Mouse (Mus musculus): Measurements from ENCODE around the gene Polr1d. TPM values are rescaled to one million over a fixed set of nuclear protein-coding genes. Genes with fewer than 3 reads are reported as not detected.

Polr1d gene
- polyA plus RNA-seq, 1 experiment from 2014 or later, result 68.0 TPM

DNA sequence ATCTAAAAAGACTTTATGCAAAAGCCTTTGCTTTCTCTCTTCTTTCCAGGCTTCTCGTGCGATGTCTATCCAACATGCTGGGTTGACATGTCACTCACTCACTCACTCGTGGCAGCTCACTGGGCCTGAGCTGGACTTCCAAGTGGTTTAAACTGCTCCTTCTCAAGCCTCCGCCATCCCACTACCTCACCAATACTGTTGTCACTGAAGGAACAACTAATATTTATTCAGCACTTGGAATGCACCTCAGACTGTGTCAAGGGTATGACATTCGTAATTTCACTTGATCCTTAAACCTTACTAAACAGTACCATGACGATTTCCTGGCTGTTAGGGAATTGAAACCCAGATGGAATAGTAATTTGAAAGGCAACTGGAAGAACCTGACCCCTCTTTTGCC, 3.0 kb upstream of the Polr1d start:
- no peak overlapping the region for H3K27ac ChIP-seq (replicated peaks)
- no peaks in the 10 kb centered on the region for H3K9me3 ChIP-seq (replicated peaks)
- H3K27me3 ChIP-seq, result no peaks in the 10 kb centered on the region
- no peak overlapping the region for H3K9ac ChIP-seq
- H3K4me2 ChIP-seq, result no peak overlapping the region
- no peak overlapping the region for H3K4me3 ChIP-seq (replicated peaks)
- ATAC-seq (ENCODE audit: insufficient read depth), result no peak
- H3K36me3 ChIP-seq (replicated peaks), result peaks cover 3% of the 10 kb centered on the region
- peaks cover 63% of the 10 kb centered on the region for H3K4me1 ChIP-seq (replicated peaks)
- WGBS (ENCODE audit: insufficient replicate concordance), result 66% methylated on average over 6 of the region's 6 CpGs

DNA sequence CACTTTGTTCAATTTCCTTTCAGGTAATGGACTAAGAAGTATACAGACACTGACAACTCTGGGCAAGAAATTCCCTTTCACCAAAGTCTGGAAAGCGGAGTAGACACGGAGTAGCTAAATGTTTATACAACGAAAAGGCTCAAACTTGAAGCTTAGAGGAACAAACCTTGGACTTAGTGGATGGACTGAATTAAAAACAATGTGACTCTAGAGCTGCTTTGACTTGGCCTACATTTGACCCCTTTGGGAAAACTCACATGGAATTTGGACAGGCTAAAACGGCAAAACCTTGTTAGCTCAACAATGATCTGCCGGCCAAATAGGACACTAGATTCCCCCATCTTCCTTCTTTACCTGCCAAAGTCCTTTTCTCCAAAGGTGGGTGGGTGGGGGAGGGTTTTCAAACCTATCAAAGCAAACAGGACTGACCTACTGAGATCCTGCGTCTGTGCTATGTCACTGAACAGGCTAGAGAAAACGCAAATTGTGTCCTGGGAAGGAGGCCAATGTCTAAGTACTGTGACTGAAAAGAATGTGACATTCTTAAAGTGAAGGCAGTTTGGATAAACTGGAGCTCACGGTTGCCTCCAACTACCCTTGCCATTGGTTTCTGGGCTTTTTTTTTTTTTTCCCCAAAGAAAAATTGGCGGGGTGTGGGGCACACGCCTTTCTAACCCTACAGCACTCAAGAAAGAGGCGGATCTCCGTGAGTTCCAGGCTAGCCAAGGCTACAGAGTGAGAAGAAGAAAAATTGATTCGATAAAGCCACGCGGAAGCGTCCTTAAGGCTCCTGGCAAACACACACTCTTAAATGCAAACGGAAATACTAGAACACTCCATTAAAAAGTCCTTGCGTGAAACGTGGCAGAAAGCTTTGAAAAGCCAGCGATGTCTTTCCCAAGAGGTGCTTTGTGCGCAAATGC, 1.5 kb upstream of the Polr1d start:
- Histone ChIP-seq H3K27ac (replicated peaks) (peak overlapping the region; percentile 86), H3K4me3 (replicated peaks) (peak overlapping the region; percentile 83), H3K4me2 (peak overlapping the region; percentile 97), H3K36me3 (replicated peaks) (peaks cover 14% of the 10 kb centered on the region), H3K9ac (peak overlapping the region; percentile 79), H3K27me3 (no peaks in the 10 kb centered on the region), H3K9me3 (replicated peaks) (no peaks in the 10 kb centered on the region), H3K4me1 (replicated peaks) (peaks cover 65% of the 10 kb centered on the region)
- ATAC-seq (ENCODE audit: insufficient read depth), result no peak
- 18% methylated on average over 21 of the region's 21 CpGs for WGBS (ENCODE audit: insufficient replicate concordance)

DNA sequence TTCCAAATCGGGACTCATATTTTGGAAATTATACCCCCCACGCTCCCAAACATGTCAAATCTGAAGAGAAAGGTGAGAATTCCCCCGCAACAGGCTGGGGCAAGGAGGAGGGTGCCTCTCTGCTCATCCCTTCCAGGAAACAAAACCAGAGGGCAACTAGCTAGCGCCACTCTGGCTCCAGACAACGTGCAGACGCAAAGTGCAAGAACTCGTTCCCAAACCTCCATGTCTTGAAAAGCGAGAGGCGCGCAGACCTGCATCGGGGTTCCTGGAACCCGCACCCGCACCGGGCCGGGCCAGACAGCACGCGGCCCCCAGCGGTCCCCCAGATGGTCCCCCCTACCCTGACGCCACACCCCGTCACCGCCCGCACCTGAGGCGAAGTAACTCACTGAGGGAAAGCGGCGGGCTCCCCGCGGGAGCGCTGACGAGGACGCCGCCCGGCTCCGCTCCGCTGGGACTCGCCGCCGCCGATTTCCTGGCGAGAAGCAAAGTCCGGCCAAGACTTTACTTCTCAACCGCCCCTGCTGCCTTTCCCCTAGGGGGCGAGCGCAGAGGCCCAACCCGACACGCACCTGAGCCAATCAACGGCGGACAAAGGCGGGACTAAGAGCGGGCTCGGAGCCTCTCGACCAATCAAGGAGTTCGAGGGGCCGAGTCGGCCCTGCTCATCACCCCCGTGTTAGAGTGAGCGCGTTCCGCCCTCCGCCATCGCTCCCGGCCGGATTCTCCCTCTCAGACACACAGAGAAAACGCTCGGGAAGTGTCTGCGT, 638 bp upstream of the Polr1d start, which contains the start of gene Lnx2:
TSS of gene Lnx2 (minus strand) at position 561 of the 773 bp plus-strand sequence.
- WGBS (ENCODE audit: insufficient replicate concordance), result under 1% methylated on average over 65 of the region's 65 CpGs
- Histone ChIP-seq H3K9ac (peak within 1 kb of the TSS; percentile 80), H3K4me3 (replicated peaks) (peak within 1 kb of the TSS; percentile 83), H3K4me1 (replicated peaks) (peaks cover 59% of the 10 kb centered on the region), H3K27me3 (no peaks in the 10 kb centered on the region), H3K27ac (replicated peaks) (peak within 1 kb of the TSS; percentile 93), H3K9me3 (replicated peaks) (no peaks in the 10 kb centered on the region), H3K4me2 (peak within 1 kb of the TSS; percentile 97), H3K36me3 (replicated peaks) (peaks cover 19% of the 10 kb centered on the region)
- ATAC-seq (ENCODE audit: insufficient read depth), result peak; percentile 96

- Histone ChIP-seq H3K9me3 (replicated peaks) (no peaks in the 10 kb centered on the region), H3K27me3 (no peaks in the 10 kb centered on the region), H3K4me3 (replicated peaks) (peak overlapping the region; percentile 83), H3K4me1 (replicated peaks) (peaks cover 52% of the 10 kb centered on the region), H3K27ac (replicated peaks) (peak overlapping the region; percentile 93), H3K4me2 (peak overlapping the region; percentile 97), H3K36me3 (replicated peaks) (peaks cover 22% of the 10 kb centered on the region), H3K9ac (peak overlapping the region; percentile 80)
- peak; percentile 58 for ATAC-seq (ENCODE audit: insufficient read depth)
- WGBS (ENCODE audit: insufficient replicate concordance), result under 1% methylated on average over 57 of the region's 57 CpGs
Observed at GRCm38 (mm10) chr5:147077305-147078034, 620 bp downstream of the Polr1d start.

DNA sequence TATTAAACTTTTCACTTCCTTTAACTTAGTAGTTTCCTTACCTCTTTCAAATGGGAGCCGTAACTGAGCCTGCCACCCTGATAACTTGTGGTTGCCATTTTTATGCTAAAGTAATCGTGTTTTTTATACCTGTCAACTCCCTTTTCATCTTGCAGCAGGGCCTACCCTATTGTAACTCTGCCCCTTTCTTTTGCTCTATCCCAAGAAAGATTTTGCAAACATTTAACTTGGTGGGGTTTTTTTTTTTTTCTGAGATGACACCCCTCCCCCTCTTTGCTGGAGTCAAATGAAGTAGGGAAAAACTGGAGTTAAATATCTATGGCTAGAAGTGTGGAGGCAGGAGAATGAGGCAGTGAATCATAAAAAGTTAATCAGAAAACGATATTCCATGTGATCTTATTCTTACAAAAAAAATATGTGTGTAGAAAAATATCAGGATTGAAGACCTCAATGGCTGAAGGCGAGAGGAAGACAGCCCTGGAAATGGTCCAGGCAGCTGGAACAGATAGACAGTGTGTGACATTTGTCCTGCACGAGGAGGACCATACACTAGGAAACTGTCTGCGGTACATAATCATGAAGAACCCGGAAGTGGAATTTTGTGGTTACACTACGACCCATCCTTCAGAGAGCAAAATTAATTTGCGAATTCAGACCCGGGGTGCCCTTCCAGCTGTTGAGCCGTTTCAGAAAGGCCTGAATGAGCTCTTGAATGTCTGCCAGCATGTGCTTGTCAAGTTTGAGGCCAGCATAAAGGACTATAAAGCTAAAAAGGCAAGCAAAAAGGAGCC, 1.5 kb downstream of the Polr1d start:
- Histone ChIP-seq H3K9ac (peak overlapping the region; percentile 80), H3K4me1 (replicated peaks) (peaks cover 47% of the 10 kb centered on the region), H3K36me3 (replicated peaks) (peaks cover 23% of the 10 kb centered on the region), H3K9me3 (replicated peaks) (no peaks in the 10 kb centered on the region), H3K4me2 (peak overlapping the region; percentile 97), H3K27me3 (no peaks in the 10 kb centered on the region), H3K4me3 (replicated peaks) (peak overlapping the region; percentile 83), H3K27ac (replicated peaks) (peak overlapping the region; percentile 76; the same call in 1 of the 2 replicates)
- no peak for ATAC-seq (ENCODE audit: insufficient read depth)
- WGBS (ENCODE audit: insufficient replicate concordance), result 36% methylated on average over 11 of the region's 11 CpGs

- 82% methylated on average over 9 of the region's 9 CpGs for WGBS (ENCODE audit: insufficient replicate concordance)
Observed at GRCm38 (mm10) chr5:147085201-147085894, 8.5 kb downstream of the Polr1d start.

GRCm38 (mm10) chr5:147086816-147087215, 10.0 kb downstream of the Polr1d start:
- no peak overlapping the region for H3K4me2 ChIP-seq
- no peaks in the 10 kb centered on the region for H3K9me3 ChIP-seq (replicated peaks)
- WGBS (ENCODE audit: insufficient replicate concordance), result 87% methylated on average over 4 of the region's 4 CpGs
- H3K27me3 ChIP-seq, result no peaks in the 10 kb centered on the region
- no peak overlapping the region for H3K4me3 ChIP-seq (replicated peaks)
- H3K27ac ChIP-seq (replicated peaks), result no peak overlapping the region
- peaks cover 20% of the 10 kb centered on the region for H3K36me3 ChIP-seq (replicated peaks)
- no peak for ATAC-seq (ENCODE audit: insufficient read depth)
- H3K9ac ChIP-seq, result no peak overlapping the region
- H3K4me1 ChIP-seq (replicated peaks), result no peaks in the 10 kb centered on the region

More at GRCm38 (mm10) chr5:147085201-147085894, 8.5 kb downstream of the Polr1d start:
- Histone ChIP-seq H3K4me1 (replicated peaks) (no peaks in the 10 kb centered on the region), H3K4me2 (no peak overlapping the region), H3K9me3 (replicated peaks) (no peaks in the 10 kb centered on the region), H3K27me3 (no peaks in the 10 kb centered on the region), H3K9ac (no peak overlapping the region), H3K4me3 (replicated peaks) (no peak overlapping the region), H3K27ac (replicated peaks) (no peak overlapping the region), H3K36me3 (replicated peaks) (peaks cover 29% of the 10 kb centered on the region)
- no peak for ATAC-seq (ENCODE audit: insufficient read depth)

GRCm38 (mm10) chr5:147089836-147090235, 13.0 kb downstream of the Polr1d start:
- H3K27ac ChIP-seq (replicated peaks), result no peak overlapping the region
- H3K4me2 ChIP-seq, result no peak overlapping the region
- no peak overlapping the region for H3K4me3 ChIP-seq (replicated peaks)
- H3K27me3 ChIP-seq, result no peaks in the 10 kb centered on the region
- WGBS (ENCODE audit: insufficient replicate concordance), result 76% methylated on average over 3 of the region's 3 CpGs
- H3K36me3 ChIP-seq (replicated peaks), result peaks cover 19% of the 10 kb centered on the region
- no peak for ATAC-seq (ENCODE audit: insufficient read depth)
- H3K9me3 ChIP-seq (replicated peaks), result no peaks in the 10 kb centered on the region
- H3K4me1 ChIP-seq (replicated peaks), result no peaks in the 10 kb centered on the region
- H3K9ac ChIP-seq, result no peak overlapping the region

DNA sequence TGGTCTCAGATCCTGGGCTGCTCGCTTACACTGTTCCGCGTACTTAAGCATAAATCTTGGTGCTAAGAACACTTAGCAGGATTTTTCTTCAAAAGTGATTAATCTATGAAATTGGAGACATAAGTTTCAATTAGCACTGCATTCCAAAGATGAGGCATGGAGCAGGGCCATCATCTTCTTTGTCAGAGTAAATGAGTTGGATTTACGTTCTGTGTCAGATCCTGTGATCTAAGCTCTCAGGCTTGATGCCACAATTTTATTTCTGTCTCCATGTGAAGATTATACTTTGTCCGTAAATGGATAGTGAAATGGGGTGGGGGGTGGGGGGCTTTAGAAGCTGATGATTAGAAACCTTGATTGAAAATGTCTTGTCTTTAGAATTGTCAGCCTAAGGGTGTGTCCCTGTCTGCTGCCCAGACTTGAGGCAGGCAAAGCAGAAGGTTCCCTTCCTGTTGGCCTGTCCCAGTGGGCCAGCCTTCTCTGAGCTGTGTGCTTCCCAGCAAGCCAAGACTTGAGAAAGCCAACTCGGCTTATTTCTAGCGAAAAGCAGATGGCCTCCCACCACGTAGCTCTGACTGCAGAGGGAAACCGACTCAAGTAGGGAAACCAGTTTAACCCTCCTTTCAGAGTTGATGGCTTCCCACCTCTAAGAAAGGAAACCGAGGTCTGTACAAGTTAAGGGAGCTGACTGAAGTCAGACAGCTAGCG, 13.6 kb downstream of the Polr1d start:
- Histone ChIP-seq H3K9me3 (replicated peaks) (no peaks in the 10 kb centered on the region), H3K4me2 (no peak overlapping the region), H3K36me3 (replicated peaks) (peaks cover 15% of the 10 kb centered on the region), H3K9ac (no peak overlapping the region), H3K27me3 (no peaks in the 10 kb centered on the region), H3K4me1 (replicated peaks) (no peaks in the 10 kb centered on the region), H3K4me3 (replicated peaks) (no peak overlapping the region), H3K27ac (replicated peaks) (no peak overlapping the region)
- WGBS (ENCODE audit: insufficient replicate concordance), result 80% methylated on average over 11 of the region's 11 CpGs
- no peak for ATAC-seq (ENCODE audit: insufficient read depth)
